Mouse (Mus musculus) spleen, adult 2 months (tissue): Measurements from ENCODE around the gene Ppcs.

Experiments
- CTCF ChIP-seq: fragments of 200-500 bp; IDR thresholded peaks from 2 replicates; pipeline ENCODE4 v1.5.1; 2011; ENCODE audit warnings: mild to moderate bottlenecking, inconsistent platforms; ENCODE audit not compliant: insufficient read depth, insufficient read length, insufficient replicate concordance; ENCODE audit errors: extremely low read depth
- POLR2A ChIP-seq: fragments of 200-500 bp; IDR thresholded peaks from 2 replicates; pipeline ENCODE4 v1.6.1; 2011; ENCODE audit warnings: low read depth, low read length, inconsistent platforms

- no peak for TF ChIP-seq CTCF
- no peak for TF ChIP-seq POLR2A
These were observed 313 bp downstream of the Ppcs start for GRCm38 (mm10) chr4:119421921-119422293.
